8 mouse cellular contexts compared by ENCODE assay signal in genomic region chr15:81663697-81664561, GRCm38 (mm10). TPM values are rescaled to one million over a fixed set of nuclear protein-coding genes. Genes with fewer than 3 reads are reported as not detected.
A peak's percentile ranks its signal among the peaks of the same experiment; 100 is the strongest.
DNase-seq lines count a peak whose midpoint lies in the region; ATAC-seq and TF ChIP-seq lines count a peak whose summit lies in the region.

Gene L3mbtl2, plus strand, starts transcription at chr15:81663889.

- peaks cover 21 to 22% of the 10 kb centered on the region in 2 experiments for H3K36me3 ChIP-seq in CH12.LX (replicated peaks in 1 of 2; ENCODE audit: control insufficient read depth in 1 of 2, insufficient read depth in 1 of 2, low read length in 1 of 2)
- H3K36me3 ChIP-seq in forebrain, embryonic 11.5 days (ENCODE audit: control insufficient read depth, insufficient read depth, low read length): no peaks in the 10 kb centered on the region; the same call in 1 of the 2 replicates
- H3K36me3 ChIP-seq in heart, embryonic 16.5 days (ENCODE audit: control insufficient read depth, insufficient read depth): peaks cover 6% of the 10 kb centered on the region
- peaks cover 21% of the 10 kb centered on the region for H3K36me3 ChIP-seq in liver, embryonic 15.5 days (replicated peaks)
- peaks cover 20% of the 10 kb centered on the region for H3K36me3 ChIP-seq in neural tube, embryonic 12.5 days

- H3K27me3 ChIP-seq in CH12.LX (replicated peaks): no peaks in the 10 kb centered on the region
- H3K27me3 ChIP-seq in forebrain, embryonic 11.5 days (ENCODE audit: control insufficient read depth, insufficient read depth, low read length): no peaks in the 10 kb centered on the region
- no peaks in the 10 kb centered on the region for H3K27me3 ChIP-seq in heart, embryonic 16.5 days (ENCODE audit: control insufficient read depth, insufficient read depth, low read length)
- H3K27me3 ChIP-seq in liver, embryonic 15.5 days: no peaks in the 10 kb centered on the region
- no peaks in the 10 kb centered on the region for H3K27me3 ChIP-seq in neural tube, embryonic 12.5 days (replicated peaks)

- no peak for TF ChIP-seq CTCF in CH12.LX (conservative IDR thresholded peaks at IDR 0.05 in 1 of 2, IDR thresholded peaks at IDR 0.05 in 1 of 2; ENCODE audit: low read depth in 2 of 2, low read length in 2 of 2)

- H3K9ac ChIP-seq in CH12.LX (ENCODE audit: insufficient read depth, low read depth): peak within 1 kb of the TSS; percentile 70
- H3K9ac ChIP-seq in forebrain, embryonic 11.5 days (ENCODE audit: low read length): peak within 1 kb of the TSS; percentile 76
- peak within 1 kb of the TSS; percentile 84 for H3K9ac ChIP-seq in heart, embryonic 16.5 days (ENCODE audit: low read length)
- H3K9ac ChIP-seq in liver, embryonic 15.5 days: peak within 1 kb of the TSS; percentile 81
- H3K9ac ChIP-seq in neural tube, embryonic 12.5 days: peak within 1 kb of the TSS; percentile 58

- dilution Hi-C loops in CH12.LX (cut with MboI; ENCODE audit: extremely low pct_ligation_motif_present, extremely low pct_unique_long_range_greater_than_20kb, low sequenced_read_pairs): no loop called here

- ATAC-seq in forebrain, embryonic 11.5 days (replicated peaks; ENCODE audit: low FRiP score): peak; percentile 99
- ATAC-seq in heart, embryonic 16.5 days (replicated peaks; ENCODE audit: extremely low read depth, insufficient read depth, low FRiP score): peak; percentile 98
- ATAC-seq in liver, embryonic 15.5 days (ENCODE audit: insufficient read depth): peak; percentile 99
- ATAC-seq in neural tube, embryonic 12.5 days (ENCODE audit: low FRiP score, low read depth): peak; percentile 99

- no peak for TF ChIP-seq RAD21 in CH12.LX (IDR thresholded peaks at IDR 0.05; ENCODE audit: low read depth, low read length)

- in situ Hi-C loops in CH12.LX (cut with MboI; ENCODE audit: low pct_ligation_motif_present, low pct_unique_long_range_greater_than_20kb, low sequenced_read_pairs): no loop called here

- H3K4me2 ChIP-seq in CH12.LX (ENCODE audit: insufficient read depth, low read depth, poor library complexity, severe bottlenecking): peak within 1 kb of the TSS; percentile 97
- H3K4me2 ChIP-seq in forebrain, embryonic 11.5 days (ENCODE audit: low read depth, low read length, severe bottlenecking): peak within 1 kb of the TSS; percentile 81
- peak within 1 kb of the TSS; percentile 96 for H3K4me2 ChIP-seq in heart, embryonic 16.5 days (ENCODE audit: low read depth, low read length)
- peak within 1 kb of the TSS; percentile 93 for H3K4me2 ChIP-seq in liver, embryonic 15.5 days
- peak within 1 kb of the TSS; percentile 85 for H3K4me2 ChIP-seq in neural tube, embryonic 12.5 days (replicated peaks)

- H3K79me2 ChIP-seq in CH12.LX (replicated peaks; ENCODE audit: control insufficient read depth, extremely low read depth, insufficient read depth, poor library complexity, severe bottlenecking): peaks cover 20% of the 10 kb centered on the region

- 1% methylated on average over 55 of the region's 55 CpGs for WGBS in forebrain, embryonic 11.5 days
- WGBS in heart, embryonic 16.5 days: under 1% methylated on average over 55 of the region's 55 CpGs
- under 1% methylated on average over 55 of the region's 55 CpGs for WGBS in liver, embryonic 15.5 days (ENCODE audit: insufficient replicate concordance)
- WGBS in neural tube, embryonic 12.5 days: 1% methylated on average over 55 of the region's 55 CpGs

- no peak for TF ChIP-seq EP300 in CH12.LX (IDR thresholded peaks at IDR 0.05; ENCODE audit: low read length)

- no peaks in the 10 kb centered on the region for H3K9me3 ChIP-seq in CH12.LX (replicated peaks; ENCODE audit: low read length)
- no peaks in the 10 kb centered on the region for H3K9me3 ChIP-seq in forebrain, embryonic 11.5 days (ENCODE audit: control insufficient read depth, low read length)
- no peaks in the 10 kb centered on the region for H3K9me3 ChIP-seq in heart, embryonic 16.5 days (replicated peaks; ENCODE audit: control insufficient read depth, low read length)
- no peaks in the 10 kb centered on the region for H3K9me3 ChIP-seq in liver, embryonic 15.5 days (replicated peaks)
- no peaks in the 10 kb centered on the region for H3K9me3 ChIP-seq in neural tube, embryonic 12.5 days

- peaks cover 0 to 13% of the 10 kb centered on the region in 2 experiments; a peak in 2 of 4 replicates for H3K4me1 ChIP-seq in CH12.LX (ENCODE audit: control insufficient read depth in 1 of 2, insufficient read depth in 2 of 2)
- peaks cover 4% of the 10 kb centered on the region; the same call in 1 of the 2 replicates for H3K4me1 ChIP-seq in forebrain, embryonic 11.5 days (replicated peaks; ENCODE audit: control insufficient read depth, insufficient read depth, low read length)
- peaks cover 8% of the 10 kb centered on the region for H3K4me1 ChIP-seq in heart, embryonic 16.5 days (ENCODE audit: control insufficient read depth, insufficient read depth, low read length)
- H3K4me1 ChIP-seq in liver, embryonic 15.5 days (replicated peaks): peaks cover 22% of the 10 kb centered on the region
- peaks cover 10% of the 10 kb centered on the region for H3K4me1 ChIP-seq in neural tube, embryonic 12.5 days

- peak; percentile 94 for DNase-seq in CH12.LX (ENCODE audit: extremely low read depth)
- peak; percentile 93 for DNase-seq in c-Kit-positive CD71-positive TER-119-negative erythroid progenitor cells, embryonic 14.5 days (ENCODE audit: low read depth)
- peak; percentile 96 for DNase-seq in forebrain, embryonic 11.5 days (ENCODE audit: low spot score)
- peak; percentile 94 to 96 for DNase-seq in kidney, postnatal 36 days
- DNase-seq in telencephalon, adult 2 months (ENCODE audit: low read depth, low spot score): peak; percentile 80

- TF ChIP-seq POLR2A in CH12.LX (IDR thresholded peaks at IDR 0.05; ENCODE audit: low read depth, low read length): peak; percentile 70

- H3K27ac ChIP-seq in CH12.LX (ENCODE audit: insufficient read depth, low read depth): peak within 1 kb of the TSS; percentile 18
- H3K27ac ChIP-seq in forebrain, embryonic 11.5 days (ENCODE audit: low read depth, low read length): peak within 1 kb of the TSS; percentile 37; the same call in 1 of the 2 replicates
- peak within 1 kb of the TSS; percentile 24; the same call in 1 of the 2 replicates for H3K27ac ChIP-seq in heart, embryonic 16.5 days (ENCODE audit: low read length)
- H3K27ac ChIP-seq in liver, embryonic 15.5 days (replicated peaks): peak within 1 kb of the TSS; percentile 78
- no peak within 1 kb of the TSS for H3K27ac ChIP-seq in neural tube, embryonic 12.5 days

- H3K4me3 ChIP-seq in CH12.LX (replicated peaks in 1 of 3; ENCODE audit: low read depth in 2 of 3, low read length in 2 of 3, poor library complexity in 1 of 3): peak within 1 kb of the TSS; percentile 91 to 98 (median 97)
- peak within 1 kb of the TSS; percentile 80 for H3K4me3 ChIP-seq in forebrain, embryonic 11.5 days (ENCODE audit: low read depth, low read length)
- H3K4me3 ChIP-seq in heart, embryonic 16.5 days (ENCODE audit: low read length): peak within 1 kb of the TSS; percentile 93
- H3K4me3 ChIP-seq in liver, embryonic 15.5 days (replicated peaks): peak within 1 kb of the TSS; percentile 80
- H3K4me3 ChIP-seq in neural tube, embryonic 12.5 days: peak within 1 kb of the TSS; percentile 80

TF ChIP-seq in CH12.LX, 34 proteins besides CTCF, POLR2A, EP300 and RAD21 (continues in another document):
- TF ChIP-seq HCFC1 (IDR thresholded peaks at IDR 0.05; ENCODE audit: low read depth, low read length): peak; percentile 95
- no peak for TF ChIP-seq CHD1 (IDR thresholded peaks at IDR 0.05; ENCODE audit: low read depth, low read length)
- no peak; the same call in 1 of the 2 replicates for TF ChIP-seq USF1 (IDR thresholded peaks at IDR 0.05; ENCODE audit: low read depth, low read length)
- peak; percentile 58 for TF ChIP-seq TCF12 (IDR thresholded peaks at IDR 0.05; ENCODE audit: low read depth, low read length)
- TF ChIP-seq SIN3A (IDR thresholded peaks at IDR 0.05; ENCODE audit: low read length): peak; percentile 53
- peak; percentile 68 for TF ChIP-seq CHD2 (IDR thresholded peaks at IDR 0.05; ENCODE audit: low read length)
- TF ChIP-seq MXI1 (IDR thresholded peaks at IDR 0.05; ENCODE audit: low read depth, low read length): peak; percentile 59; the same call in 1 of the 2 replicates
- TF ChIP-seq MAX (IDR thresholded peaks at IDR 0.05; ENCODE audit: low read length): peak; percentile 69
- no peak for TF ChIP-seq ZC3H11A (IDR thresholded peaks at IDR 0.05; ENCODE audit: low read depth, low read length)
- TF ChIP-seq ZKSCAN1 (IDR thresholded peaks at IDR 0.05; ENCODE audit: borderline replicate concordance, low read depth, low read length): no peak
- 0 out of 2 replicates have a peak, but pooled peaks have one; percentile 51 for TF ChIP-seq MAZ (IDR thresholded peaks at IDR 0.05; ENCODE audit: low read depth, low read length)
- TF ChIP-seq KAT2A (IDR thresholded peaks at IDR 0.05; ENCODE audit: insufficient replicate concordance, low read length): peak; percentile 94; the same call in 1 of the 2 replicates
- TF ChIP-seq NELFE (IDR thresholded peaks at IDR 0.05; ENCODE audit: low read depth, low read length): 0 out of 2 replicates have a peak, but pooled peaks have one; percentile 31
- peak; percentile 94 for TF ChIP-seq ELF1 (IDR thresholded peaks at IDR 0.05; ENCODE audit: low read depth, low read length)
- TF ChIP-seq MYC (IDR thresholded peaks at IDR 0.05; ENCODE audit: low read depth, low read length): peak; percentile 74; the same call in 1 of the 2 replicates
- TF ChIP-seq ZMIZ1 (IDR thresholded peaks at IDR 0.05; ENCODE audit: low read depth, low read length): 0 out of 2 replicates have a peak, but pooled peaks have one; percentile 50
- TF ChIP-seq E2F4 (IDR thresholded peaks at IDR 0.05; ENCODE audit: insufficient replicate concordance, low read depth, low read length): peak; percentile 70; the same call in 1 of the 2 replicates
- no peak; the same call in none of the 2 replicates for TF ChIP-seq TBP (conservative IDR thresholded peaks at IDR 0.05; ENCODE audit: low read depth, low read length)
- TF ChIP-seq IRF4 (IDR thresholded peaks at IDR 0.05; ENCODE audit: low read depth, low read length): peak; percentile 44; the same call in 1 of the 2 replicates
- peak; percentile 58 for TF ChIP-seq NRF1 (IDR thresholded peaks at IDR 0.05; ENCODE audit: low read depth, low read length)
- peak; percentile 17; the same call in 1 of the 2 replicates for TF ChIP-seq ZNF384 (IDR thresholded peaks at IDR 0.05; ENCODE audit: low read depth, low read length)

RNA-seq across cellular contexts. Expression of gene L3mbtl2, which starts in this region (rescaled TPM):
- total RNA-seq in CH12.LX (2012; rRNA removed) (29.7 and 40.8 TPM in 2 replicates), CH12.LX (2014; rRNA removed) (26.4 and 29.2 TPM in 2 replicates)
- polyA plus RNA-seq in CH12.LX (2012; ENCODE audit: insufficient read length, low read depth): 37.3 and 40.0 TPM in 2 replicates
- 39.3 and 43.6 TPM in 2 replicates for polyA plus RNA-seq in forebrain, embryonic 11.5 days (2014; fragmentation: Nextera tagmentation; extraction: Ambion mirVana)
- 16.9 and 17.4 TPM in 2 replicates for polyA plus RNA-seq in heart, embryonic 16.5 days (2015; fragmentation: Nextera tagmentation; extraction: Ambion mirVana)
- polyA plus RNA-seq in liver, embryonic 15.5 days (2015; fragmentation: Nextera tagmentation; extraction: Ambion mirVana): 13.1 and 13.8 TPM in 2 replicates
- polyA plus RNA-seq in neural tube, embryonic 12.5 days (2016; fragmentation: Nextera tagmentation; extraction: Ambion mirVana): 27.8 and 28.5 TPM in 2 replicates
